In genomic region chr8:116478681-116479080, GRCm38 (mm10) we compare ENCODE assay signal across 19 mouse cellular contexts. TPM values are rescaled to one million over a fixed set of nuclear protein-coding genes. Genes with fewer than 3 reads are reported as not detected.
A peak's percentile ranks its signal among the peaks of the same experiment; 100 is the strongest.
DNase-seq lines count a peak whose midpoint lies in the region; ATAC-seq and TF ChIP-seq lines count a peak whose summit lies in the region.
"Had no signal": no experiment of that assay in that cellular context is flagged by ENCODE, and none has a peak within 500 bp of the region (broad histone marks: within the 10 kb centered on the region; RNA-seq: fewer than 3 reads in every experiment).

No protein-coding gene starts in this region.

- H3K4me1 ChIP-seq in intestine, postnatal 0 days (replicated peaks; ENCODE audit: control insufficient read depth, insufficient read depth, low read length): no peaks in the 10 kb centered on the region
- no peaks in the 10 kb centered on the region for H3K4me1 ChIP-seq in intestine, embryonic 15.5 days (replicated peaks)
- peaks cover 6% of the 10 kb centered on the region; the same call in 1 of the 2 replicates for H3K4me1 ChIP-seq in thymus, adult 2 months (replicated peaks; ENCODE audit: control insufficient read depth, insufficient read depth, low read length)
- H3K4me1 ChIP-seq in hindbrain, embryonic 13.5 days (replicated peaks): no peaks in the 10 kb centered on the region
- H3K4me1 ChIP-seq: embryonic facial prominence, embryonic 15.5 days; neural tube, embryonic 13.5 days had no signal

- H3K9ac ChIP-seq in intestine, postnatal 0 days (ENCODE audit: low read depth, low read length): no peak overlapping the region
- no peak overlapping the region for H3K9ac ChIP-seq in intestine, embryonic 15.5 days
- H3K9ac ChIP-seq in hindbrain, embryonic 13.5 days: no peak overlapping the region
- H3K9ac ChIP-seq: embryonic facial prominence, embryonic 15.5 days; neural tube, embryonic 13.5 days had no signal

- no peaks in the 10 kb centered on the region for H3K9me3 ChIP-seq in intestine, postnatal 0 days (ENCODE audit: control insufficient read depth)
- H3K9me3 ChIP-seq in intestine, embryonic 15.5 days: no peaks in the 10 kb centered on the region
- no peaks in the 10 kb centered on the region for H3K9me3 ChIP-seq in hindbrain, embryonic 13.5 days
- H3K9me3 ChIP-seq: embryonic facial prominence, embryonic 15.5 days; neural tube, embryonic 13.5 days had no signal

- intact Hi-C loops in gastrocnemius, postnatal 14 days (cut with DNase I; ENCODE audit: low total_unique reads): loop anchor here (10.0 kb wide), 1 partner anchor 386 kb away; no protein-coding TSS in a partner anchor

- H3K27me3 ChIP-seq in intestine, postnatal 0 days (replicated peaks; ENCODE audit: control insufficient read depth, insufficient read depth, low read length): no peaks in the 10 kb centered on the region
- H3K27me3 ChIP-seq in intestine, embryonic 15.5 days (replicated peaks): no peaks in the 10 kb centered on the region
- no peaks in the 10 kb centered on the region for H3K27me3 ChIP-seq in thymus, adult 2 months (ENCODE audit: control insufficient read depth, insufficient read depth, low read length)
- H3K27me3 ChIP-seq in hindbrain, embryonic 13.5 days: no peaks in the 10 kb centered on the region
- H3K27me3 ChIP-seq: embryonic facial prominence, embryonic 15.5 days; neural tube, embryonic 13.5 days had no signal

- TF ChIP-seq POLR2A in thymus, adult 2 months (IDR thresholded peaks at IDR 0.05; ENCODE audit: control insufficient read depth, extremely low read depth, insufficient read depth, low read length, poor library complexity): no peak

- no peak overlapping the region for H3K4me2 ChIP-seq in intestine, postnatal 0 days (replicated peaks; ENCODE audit: low read depth)
- no peak overlapping the region for H3K4me2 ChIP-seq in intestine, embryonic 15.5 days (replicated peaks)
- no peak overlapping the region for H3K4me2 ChIP-seq in hindbrain, embryonic 13.5 days
- H3K4me2 ChIP-seq: embryonic facial prominence, embryonic 15.5 days; neural tube, embryonic 13.5 days had no signal

- no peaks in the 10 kb centered on the region for H3K36me3 ChIP-seq in intestine, postnatal 0 days (ENCODE audit: control insufficient read depth, insufficient read depth)
- no peaks in the 10 kb centered on the region for H3K36me3 ChIP-seq in intestine, embryonic 15.5 days
- H3K36me3 ChIP-seq in thymus, adult 2 months (ENCODE audit: control insufficient read depth, insufficient read depth, low read length): no peaks in the 10 kb centered on the region
- H3K36me3 ChIP-seq in hindbrain, embryonic 13.5 days: no peaks in the 10 kb centered on the region
- H3K36me3 ChIP-seq: embryonic facial prominence, embryonic 15.5 days; neural tube, embryonic 13.5 days had no signal

- peak; percentile 32; the same call in 1 of the 2 replicates for TF ChIP-seq CTCF in intestine, postnatal 0 days (IDR thresholded peaks at IDR 0.05; ENCODE audit: low read depth)
- TF ChIP-seq CTCF in thymus, adult 2 months (IDR thresholded peaks at IDR 0.05; ENCODE audit: borderline replicate concordance, control insufficient read depth, extremely low read depth, insufficient read depth, low read length, poor library complexity): no peak

- ATAC-seq in intestine, postnatal 0 days: no peak
- ATAC-seq in intestine, embryonic 15.5 days: no peak
- ATAC-seq in hindbrain, embryonic 13.5 days (ENCODE audit: low FRiP score): no peak
- ATAC-seq: forebrain, embryonic 16.5 days; inflammation-experienced regulatory T-cells, adult 6 months had no signal

- H3K27ac ChIP-seq in intestine, postnatal 0 days (ENCODE audit: low read depth, low read length): no peak overlapping the region
- H3K27ac ChIP-seq in intestine, embryonic 15.5 days: no peak overlapping the region
- no peak overlapping the region for H3K27ac ChIP-seq in thymus, adult 2 months (ENCODE audit: control insufficient read depth, insufficient read depth, low read length)
- no peak overlapping the region for H3K27ac ChIP-seq in hindbrain, embryonic 13.5 days
- H3K27ac ChIP-seq: embryonic facial prominence, embryonic 15.5 days; neural tube, embryonic 13.5 days had no signal

- no peak overlapping the region for H3K4me3 ChIP-seq in intestine, postnatal 0 days (ENCODE audit: low read depth, low read length)
- no peak overlapping the region for H3K4me3 ChIP-seq in intestine, embryonic 15.5 days (replicated peaks)
- H3K4me3 ChIP-seq in thymus, adult 2 months (ENCODE audit: control insufficient read depth, insufficient read depth, low read length): no peak overlapping the region
- H3K4me3 ChIP-seq in hindbrain, embryonic 13.5 days: no peak overlapping the region
- H3K4me3 ChIP-seq: embryonic facial prominence, embryonic 15.5 days; neural tube, embryonic 13.5 days had no signal

- peak; percentile 40 for DNase-seq in thymus, adult 2 months
- DNase-seq in thymus, adult 18-20 months: no peak
- DNase-seq in induced T-regulatory cell, adult 2 months (ENCODE audit: low read depth): peak; percentile 64
- DNase-seq in thymus, postnatal 4 days: peak; percentile 62
- no peak for DNase-seq in gastrocnemius, postnatal 14 days
- DNase-seq: cerebellum, postnatal 25 days; gastrocnemius, postnatal 25 days; heart, postnatal 14 days; kidney, postnatal 4 days; midbrain, embryonic 14.5 days had no signal

RNA-seq across cellular contexts. Expression of gene Dynlrb2, which starts 26.1 kb away (rescaled TPM):
- polyA plus RNA-seq in intestine, postnatal 0 days (2015; fragmentation: Nextera tagmentation; extraction: Ambion mirVana): not detected in 2 replicates
- polyA plus RNA-seq in intestine, embryonic 15.5 days (2015; fragmentation: Nextera tagmentation; extraction: Ambion mirVana): 0.48 TPM in 1 of 2 replicates, not detected in the other
- polyA plus RNA-seq in thymus, adult 2 months (2012; rRNA removed): 1.3 and 1.7 TPM in 2 replicates
- total RNA-seq in gastrocnemius, postnatal 14 days (2021): not detected
- polyA plus RNA-seq in hindbrain, embryonic 13.5 days (2015; fragmentation: Nextera tagmentation; extraction: Ambion mirVana): 12.7 and 27.0 TPM in 2 replicates
- total RNA-seq: gastrocnemius, postnatal 25 days; heart, postnatal 14 days had no signal
- polyA plus RNA-seq: C2C12; inflammation-experienced regulatory T-cells, adult 6 months; liver, embryonic 16.5 days had no signal

Comparison
In these comparisons a context has a peak if more than half of its experiments do, and no peak if none do; other contexts are left out.
1. DNase-seq: peak in thymus, adult 2 months (single experiment), induced T-regulatory cell, adult 2 months (single experiment) and thymus, postnatal 4 days (single experiment); none in thymus, adult 18-20 months (0 of 2) and gastrocnemius, postnatal 14 days (single experiment).